Mouse (Mus musculus): Measurements from ENCODE around the gene Myrf. TPM values are rescaled to one million over a fixed set of nuclear protein-coding genes. Genes with fewer than 3 reads are reported as not detected.

Gene Myrf
- polyA plus RNA-seq (2015; fragmentation: Nextera tagmentation; extraction: Ambion mirVana) = 5.0 and 6.0 TPM in 2 replicates

- Histone ChIP-seq H3K27me3 (ENCODE audit: control insufficient read depth, insufficient read depth, low read depth, low read length) (no peaks in the 10 kb centered on the region), H3K9me3 (ENCODE audit: control insufficient read depth, low read length) (no peaks in the 10 kb centered on the region), H3K4me2 (ENCODE audit: low read depth, low read length) (peak within 1 kb of the TSS; percentile 87), H3K9ac (ENCODE audit: low read length) (peak within 1 kb of the TSS; percentile 72), H3K36me3 (ENCODE audit: control insufficient read depth, insufficient read depth, low read length) (no peaks in the 10 kb centered on the region), H3K27ac (ENCODE audit: low read length) (no peak within 1 kb of the TSS), H3K4me3 (ENCODE audit: low read length) (peak within 1 kb of the TSS; percentile 51), H3K4me1 (replicated peaks; ENCODE audit: control insufficient read depth, insufficient read depth, low read length) (peaks cover 18% of the 10 kb centered on the region)
- WGBS = 7% methylated on average over 40 of the region's 43 CpGs
- peak; percentile 88 for ATAC-seq (ENCODE audit: low read depth)
These were observed at the start of gene Myrf for GRCm38 (mm10) chr19:10240654-10241305. TSS of gene Myrf (minus strand) at chr19:10240748.

GRCm38 (mm10) chr19:10289609-10290150 lies 49.1 kb upstream of the Myrf start:
- Histone ChIP-seq H3K4me2 (ENCODE audit: low read depth, low read length) (no peak overlapping the region), H3K27me3 (ENCODE audit: control insufficient read depth, insufficient read depth, low read depth, low read length) (no peaks in the 10 kb centered on the region), H3K27ac (ENCODE audit: low read length) (peak overlapping the region; percentile 70), H3K9me3 (ENCODE audit: control insufficient read depth, low read length) (no peaks in the 10 kb centered on the region), H3K36me3 (ENCODE audit: control insufficient read depth, insufficient read depth, low read length) (no peaks in the 10 kb centered on the region), H3K9ac (ENCODE audit: low read length) (peak overlapping the region; percentile 50; the same call in 1 of the 2 replicates), H3K4me3 (ENCODE audit: low read length) (no peak overlapping the region), H3K4me1 (replicated peaks; ENCODE audit: control insufficient read depth, insufficient read depth, low read length) (peaks cover 67% of the 10 kb centered on the region)
- WGBS = 51% methylated on average over 4 of the region's 4 CpGs
- peak; percentile 3; the same call in 1 of the 2 replicates for ATAC-seq (ENCODE audit: low read depth)

GRCm38 (mm10) chr19:10288125-10289040 lies 47.8 kb upstream of the Myrf start:
- no peak overlapping the region for H3K27ac ChIP-seq (ENCODE audit: low read length)
- no peaks in the 10 kb centered on the region for H3K27me3 ChIP-seq (ENCODE audit: control insufficient read depth, insufficient read depth, low read depth, low read length)
- no peaks in the 10 kb centered on the region for H3K9me3 ChIP-seq (ENCODE audit: control insufficient read depth, low read length)
- no peaks in the 10 kb centered on the region for H3K36me3 ChIP-seq (ENCODE audit: control insufficient read depth, insufficient read depth, low read length)
- WGBS = 77% methylated on average over 8 of the region's 8 CpGs
- H3K4me3 ChIP-seq (ENCODE audit: low read length) = no peak overlapping the region
- H3K4me2 ChIP-seq (ENCODE audit: low read depth, low read length) = no peak overlapping the region
- no peak overlapping the region for H3K9ac ChIP-seq (ENCODE audit: low read length)
- H3K4me1 ChIP-seq (replicated peaks; ENCODE audit: control insufficient read depth, insufficient read depth, low read length) = peaks cover 55% of the 10 kb centered on the region
- ATAC-seq (ENCODE audit: low read depth) = no peak

- Histone ChIP-seq H3K36me3 (ENCODE audit: control insufficient read depth, insufficient read depth, low read length) (no peaks in the 10 kb centered on the region), H3K9ac (ENCODE audit: low read length) (0 out of 2 replicates have a peak overlapping the region, but pooled peaks have one; percentile 11), H3K27me3 (ENCODE audit: control insufficient read depth, insufficient read depth, low read depth, low read length) (no peaks in the 10 kb centered on the region), H3K4me2 (ENCODE audit: low read depth, low read length) (no peak overlapping the region), H3K27ac (ENCODE audit: low read length) (peak overlapping the region; percentile 87), H3K9me3 (ENCODE audit: control insufficient read depth, low read length) (no peaks in the 10 kb centered on the region), H3K4me3 (ENCODE audit: low read length) (no peak overlapping the region), H3K4me1 (replicated peaks; ENCODE audit: control insufficient read depth, insufficient read depth, low read length) (peaks cover 37% of the 10 kb centered on the region)
- ATAC-seq (ENCODE audit: low read depth) = peak; percentile 68
- WGBS = 61% methylated on average over 10 of the region's 10 CpGs
These were observed 45.9 kb upstream of the Myrf start for GRCm38 (mm10) chr19:10286458-10286872.

GRCm38 (mm10) chr19:10280771-10281540 lies 40.4 kb upstream of the Myrf start:
- H3K27me3 ChIP-seq (ENCODE audit: control insufficient read depth, insufficient read depth, low read depth, low read length) = no peaks in the 10 kb centered on the region
- H3K36me3 ChIP-seq (ENCODE audit: control insufficient read depth, insufficient read depth, low read length) = no peaks in the 10 kb centered on the region
- no peak for ATAC-seq (ENCODE audit: low read depth)
- H3K9me3 ChIP-seq (ENCODE audit: control insufficient read depth, low read length) = no peaks in the 10 kb centered on the region
- H3K4me3 ChIP-seq (ENCODE audit: low read length) = no peak overlapping the region
- H3K9ac ChIP-seq (ENCODE audit: low read length) = no peak overlapping the region
- H3K4me1 ChIP-seq (replicated peaks; ENCODE audit: control insufficient read depth, insufficient read depth, low read length) = peaks cover 44% of the 10 kb centered on the region
- 65% methylated on average over 14 of the region's 14 CpGs for WGBS
- H3K4me2 ChIP-seq (ENCODE audit: low read depth, low read length) = no peak overlapping the region
- H3K27ac ChIP-seq (ENCODE audit: low read length) = no peak overlapping the region

- WGBS = 68% methylated on average over 9 of the region's 9 CpGs
- H3K4me2 ChIP-seq (ENCODE audit: low read depth, low read length) = no peak overlapping the region
These were observed 39.1 kb upstream of the Myrf start for GRCm38 (mm10) chr19:10279668-10280067.

GRCm38 (mm10) chr19:10278669-10279324 lies 38.2 kb upstream of the Myrf start:
- no peaks in the 10 kb centered on the region for H3K27me3 ChIP-seq (ENCODE audit: control insufficient read depth, insufficient read depth, low read depth, low read length)
- H3K9ac ChIP-seq (ENCODE audit: low read length) = no peak overlapping the region; the same call in 1 of the 2 replicates
- WGBS = 14% methylated on average over 6 of the region's 6 CpGs
- H3K4me2 ChIP-seq (ENCODE audit: low read depth, low read length) = no peak overlapping the region
- no peaks in the 10 kb centered on the region for H3K36me3 ChIP-seq (ENCODE audit: control insufficient read depth, insufficient read depth, low read length)
- no peaks in the 10 kb centered on the region for H3K9me3 ChIP-seq (ENCODE audit: control insufficient read depth, low read length)
- peak overlapping the region; percentile 76 for H3K27ac ChIP-seq (ENCODE audit: low read length)
- no peak overlapping the region for H3K4me3 ChIP-seq (ENCODE audit: low read length)
- H3K4me1 ChIP-seq (replicated peaks; ENCODE audit: control insufficient read depth, insufficient read depth, low read length) = peaks cover 44% of the 10 kb centered on the region
- ATAC-seq (ENCODE audit: low read depth) = 0 out of 2 replicates have a peak, but pooled peaks have one; percentile 21

More at GRCm38 (mm10) chr19:10279668-10280067, 39.1 kb upstream of the Myrf start:
- Histone ChIP-seq H3K4me1 (replicated peaks; ENCODE audit: control insufficient read depth, insufficient read depth, low read length) (peaks cover 39% of the 10 kb centered on the region), H3K9me3 (ENCODE audit: control insufficient read depth, low read length) (no peaks in the 10 kb centered on the region), H3K4me3 (ENCODE audit: low read length) (no peak overlapping the region), H3K27ac (ENCODE audit: low read length) (no peak overlapping the region), H3K36me3 (ENCODE audit: control insufficient read depth, insufficient read depth, low read length) (no peaks in the 10 kb centered on the region), H3K27me3 (ENCODE audit: control insufficient read depth, insufficient read depth, low read depth, low read length) (no peaks in the 10 kb centered on the region), H3K9ac (ENCODE audit: low read length) (no peak overlapping the region)
- ATAC-seq (ENCODE audit: low read depth) = no peak

GRCm38 (mm10) chr19:10277759-10278158 lies 37.2 kb upstream of the Myrf start:
- peak overlapping the region; percentile 27; the same call in 1 of the 2 replicates for H3K4me2 ChIP-seq (ENCODE audit: low read depth, low read length)
- H3K36me3 ChIP-seq (ENCODE audit: control insufficient read depth, insufficient read depth, low read length) = no peaks in the 10 kb centered on the region
- no peaks in the 10 kb centered on the region for H3K9me3 ChIP-seq (ENCODE audit: control insufficient read depth, low read length)
- H3K4me3 ChIP-seq (ENCODE audit: low read length) = no peak overlapping the region
- H3K9ac ChIP-seq (ENCODE audit: low read length) = peak overlapping the region; percentile 36; the same call in 1 of the 2 replicates
- H3K27ac ChIP-seq (ENCODE audit: low read length) = peak overlapping the region; percentile 89
- H3K27me3 ChIP-seq (ENCODE audit: control insufficient read depth, insufficient read depth, low read depth, low read length) = no peaks in the 10 kb centered on the region
- 39% methylated on average over 5 of the region's 5 CpGs for WGBS
- ATAC-seq (ENCODE audit: low read depth) = peak; percentile 91
- H3K4me1 ChIP-seq (replicated peaks; ENCODE audit: control insufficient read depth, insufficient read depth, low read length) = peaks cover 53% of the 10 kb centered on the region

Data from lung, embryonic 16.5 days (tissue).